Mouse (Mus musculus): ENCODE measurements around the gene Hmgb1.

GRCm38 (mm10) chr5:149170841-149171588 lies 13.3 kb downstream of the Hmgb1 start:
- TF ChIP-seq CTCF (IDR thresholded peaks at IDR 0.05; ENCODE audit: low read depth, low read length) (no peak), EP300 (IDR thresholded peaks at IDR 0.05; ENCODE audit: insufficient read depth, low read depth, low read length) (no peak), POLR2A (IDR thresholded peaks at IDR 0.05; ENCODE audit: insufficient read depth, low read length) (no peak)
